Mouse (Mus musculus) MEL (cell line): ENCODE results near the gene Hook2. TPM values are rescaled to one million over a fixed set of nuclear protein-coding genes. Genes with fewer than 3 reads are reported as not detected.

Source experiments
- DNase-seq: peaks from one replicate; pipeline ENCODE4 v3.0.0; 2011; ENCODE audit warnings: low read depth, low spot score
- H3K27ac ChIP-seq: 2 replicates; pipeline ENCODE4 v1.5.1; 2012; ENCODE audit warnings: low read depth, mild to moderate bottlenecking, control low read depth, low read length, moderate library complexity; ENCODE audit not compliant: control insufficient read depth
- H3K27me3 ChIP-seq, 2 experiments: fragments of 150-350 bp in 1 of 2; sonication (generic) in 1 of 2; 2 replicates each; pipeline ENCODE4 v1.6.1; 2012; ENCODE audit warnings: low read length in 2 of 2, mild to moderate bottlenecking in 2 of 2, improper control_type of control experiment in 1 of 2, moderate library complexity in 1 of 2; ENCODE audit not compliant: insufficient read depth in 2 of 2, control insufficient read depth in 1 of 2
- H3K36me3 ChIP-seq, 2 experiments: 2 replicates each; pipeline ENCODE4 v1.6.1; 2012 to 2014; ENCODE audit warnings: low read length in 2 of 2, improper control_type of control experiment in 1 of 2, inconsistent platforms in 1 of 2, mild to moderate bottlenecking in 1 of 2; ENCODE audit not compliant: insufficient read depth in 2 of 2, control insufficient read depth in 1 of 2
- H3K4me1 ChIP-seq, 2 experiments: fragments of 150-350 bp in 1 of 2; sonication (generic) in 1 of 2; 2 replicates each; pipeline ENCODE4 v1.6.1; 2012; ENCODE audit warnings: low read length in 2 of 2, improper control_type of control experiment in 1 of 2, mild to moderate bottlenecking in 1 of 2; ENCODE audit not compliant: insufficient read depth in 2 of 2, control insufficient read depth in 1 of 2
- H3K4me3 ChIP-seq, 2 experiments: fragments of 150-350 bp in 1 of 2; sonication (generic) in 1 of 2; 2 replicates each; pipeline ENCODE4 v1.5.1; 2012; ENCODE audit warnings: low read depth in 2 of 2, low read length in 2 of 2, mild to moderate bottlenecking in 2 of 2, moderate library complexity in 2 of 2, control low read depth in 1 of 2, improper control_type of control experiment in 1 of 2; ENCODE audit not compliant: control insufficient read depth in 1 of 2, insufficient read depth in 1 of 2
- H3K79me2 ChIP-seq: 2 replicates; pipeline ENCODE4 v1.6.1; 2012; ENCODE audit warnings: mild to moderate bottlenecking, low read length, moderate library complexity; ENCODE audit not compliant: control insufficient read depth, poor library complexity, insufficient read depth
- H3K9ac ChIP-seq: 2 replicates; pipeline ENCODE4 v1.6.1; 2012; ENCODE audit warnings: low read depth, mild to moderate bottlenecking, control low read depth, low read length, moderate library complexity; ENCODE audit not compliant: control insufficient read depth, poor library complexity, severe bottlenecking
- H3K9me3 ChIP-seq: fragments of 150-350 bp; sonication (generic); replicated peaks from 2 replicates; pipeline ENCODE4 v1.6.1; 2012; ENCODE audit warnings: mild to moderate bottlenecking, low read length, improper control_type of control experiment, moderate library complexity; ENCODE audit not compliant: insufficient read depth
- BHLHE40 ChIP-seq: IDR thresholded peaks from 2 replicates; pipeline ENCODE4 v1.6.1; 2012; ENCODE audit warnings: low read depth, mild to moderate bottlenecking, inconsistent platforms, low read length, improper control_type of control experiment, borderline replicate concordance
- CHD1 ChIP-seq: IDR thresholded peaks from 2 replicates; pipeline ENCODE4 v1.6.1; 2012; ENCODE audit warnings: low read depth, mild to moderate bottlenecking, inconsistent platforms, low read length, improper control_type of control experiment
- CHD2 ChIP-seq: IDR thresholded peaks from 2 replicates; pipeline ENCODE4 v1.6.1; 2011; ENCODE audit warnings: low read length, improper control_type of control experiment
- CTCF ChIP-seq, 3 experiments: IDR thresholded peaks in 2 of 3; conservative IDR thresholded peaks in 1 of 3; 2 replicates each; pipeline ENCODE4 v1.5.1; 2011 to 2012; ENCODE audit warnings: low read length in 3 of 3, low read depth in 2 of 3, mild to moderate bottlenecking in 2 of 3, improper control_type of control experiment in 1 of 3, inconsistent platforms in 1 of 3, mixed read lengths in 1 of 3, moderate library complexity in 1 of 3; ENCODE audit not compliant: control insufficient read depth in 1 of 3, insufficient read depth in 1 of 3, poor library complexity in 1 of 3, severe bottlenecking in 1 of 3
- E2F4 ChIP-seq: IDR thresholded peaks from 2 replicates; pipeline ENCODE4 v1.6.1; 2011; ENCODE audit warnings: low read depth, low read length, improper control_type of control experiment, borderline replicate concordance
- GABPA ChIP-seq: IDR thresholded peaks from 2 replicates; pipeline ENCODE4 v1.6.1; 2012; ENCODE audit warnings: low read depth, mild to moderate bottlenecking, inconsistent platforms, low read length, improper control_type of control experiment, moderate library complexity
- HCFC1 ChIP-seq: IDR thresholded peaks from 2 replicates; pipeline ENCODE4 v1.6.1; 2012; ENCODE audit warnings: low read depth, mild to moderate bottlenecking, inconsistent platforms, low read length, improper control_type of control experiment, moderate library complexity
- JUND ChIP-seq: IDR thresholded peaks from 2 replicates; pipeline ENCODE4 v1.6.1; 2011; ENCODE audit warnings: low read depth, mild to moderate bottlenecking, improper control_type of control experiment, low read length
- KAT2A ChIP-seq: conservative IDR thresholded peaks from 2 replicates; pipeline ENCODE4 v1.6.1; 2012; ENCODE audit warnings: low read depth, low read length, improper control_type of control experiment, inconsistent platforms
- MAX ChIP-seq: IDR thresholded peaks from 2 replicates; pipeline ENCODE4 v1.6.1; 2011; ENCODE audit warnings: low read length, improper control_type of control experiment
- MAZ ChIP-seq: IDR thresholded peaks from 2 replicates; pipeline ENCODE4 v1.6.1; 2012; ENCODE audit warnings: low read depth, mild to moderate bottlenecking, inconsistent platforms, low read length, improper control_type of control experiment
- MEF2A ChIP-seq: IDR thresholded peaks from 2 replicates; pipeline ENCODE4 v1.6.1; 2014; ENCODE audit warnings: low read depth, mild to moderate bottlenecking, inconsistent platforms, low read length, improper control_type of control experiment; ENCODE audit not compliant: poor library complexity, insufficient replicate concordance, severe bottlenecking; ENCODE audit errors: extremely low read depth
- MXI1 ChIP-seq: IDR thresholded peaks from 2 replicates; pipeline ENCODE4 v1.6.1; 2011; ENCODE audit warnings: mild to moderate bottlenecking, low read depth, low read length, improper control_type of control experiment
- MYB ChIP-seq: IDR thresholded peaks from 2 replicates; pipeline ENCODE4 v1.6.1; 2011; ENCODE audit warnings: mild to moderate bottlenecking, low read depth, low read length, improper control_type of control experiment
- MYC ChIP-seq: IDR thresholded peaks from 2 replicates; pipeline ENCODE4 v1.6.1; 2011; ENCODE audit warnings: low read depth, mild to moderate bottlenecking, low read length, improper control_type of control experiment, moderate library complexity
- NELFE ChIP-seq: IDR thresholded peaks from 2 replicates; pipeline ENCODE4 v1.6.1; 2011; ENCODE audit warnings: low read depth, low read length, improper control_type of control experiment
- POLR2AphosphoS2 ChIP-seq: IDR thresholded peaks from 2 replicates; pipeline ENCODE4 v1.6.1; 2011; ENCODE audit warnings: low read length, improper control_type of control experiment
- POLR2AphosphoS5 ChIP-seq: IDR thresholded peaks from 2 replicates; pipeline ENCODE4 v1.6.1; 2012; ENCODE audit warnings: low read depth, borderline replicate concordance, mild to moderate bottlenecking, inconsistent platforms, low read length, moderate library complexity, mixed read lengths
- RAD21 ChIP-seq: IDR thresholded peaks from 2 replicates; pipeline ENCODE4 v1.6.1; 2011; ENCODE audit warnings: mild to moderate bottlenecking, low read depth, low read length, improper control_type of control experiment
- RCOR1 ChIP-seq: IDR thresholded peaks from 2 replicates; pipeline ENCODE4 v1.6.1; 2012; ENCODE audit warnings: low read depth, mild to moderate bottlenecking, inconsistent platforms, low read length, improper control_type of control experiment
- SMC3 ChIP-seq: IDR thresholded peaks from 2 replicates; pipeline ENCODE4 v1.6.1; 2011; ENCODE audit warnings: low read depth, low read length, improper control_type of control experiment
- TAL1 ChIP-seq: IDR thresholded peaks from 2 replicates; pipeline ENCODE4 v1.6.1; 2012; ENCODE audit warnings: mild to moderate bottlenecking, inconsistent platforms, low read length, moderate library complexity, mixed read lengths
- TBP ChIP-seq: IDR thresholded peaks from 2 replicates; pipeline ENCODE4 v1.8.0; 2011; ENCODE audit warnings: low read depth, low read length, improper control_type of control experiment
- TCF12 ChIP-seq: IDR thresholded peaks from 2 replicates; pipeline ENCODE4 v1.6.1; 2014; ENCODE audit warnings: low read depth, mild to moderate bottlenecking, inconsistent platforms, low read length, improper control_type of control experiment, moderate library complexity
- UBTF ChIP-seq: IDR thresholded peaks from 2 replicates; pipeline ENCODE4 v1.6.1; 2012; ENCODE audit warnings: low read depth, mild to moderate bottlenecking, inconsistent platforms, low read length, improper control_type of control experiment, moderate library complexity, borderline replicate concordance; ENCODE audit not compliant: insufficient read depth
- USF1 ChIP-seq: IDR thresholded peaks from 2 replicates; pipeline ENCODE4 v1.6.1; 2014; ENCODE audit warnings: low read depth, mild to moderate bottlenecking, inconsistent platforms, low read length, improper control_type of control experiment, moderate library complexity
- USF2 ChIP-seq, 2 experiments: IDR thresholded peaks; 2 replicates each; pipeline ENCODE4 v1.6.1; 2011 to 2012; ENCODE audit warnings: improper control_type of control experiment in 2 of 2, low read length in 2 of 2, borderline replicate concordance in 1 of 2, inconsistent platforms in 1 of 2, low read depth in 1 of 2, mild to moderate bottlenecking in 1 of 2; ENCODE audit not compliant: insufficient read depth in 1 of 2
- ZC3H11A ChIP-seq: IDR thresholded peaks from 2 replicates; pipeline ENCODE4 v1.6.1; 2012; ENCODE audit warnings: low read depth, mild to moderate bottlenecking, inconsistent platforms, low read length, improper control_type of control experiment
- ZKSCAN1 ChIP-seq: IDR thresholded peaks from 2 replicates; pipeline ENCODE4 v1.6.1; 2012; ENCODE audit warnings: low read depth, mild to moderate bottlenecking, inconsistent platforms, low read length, improper control_type of control experiment, moderate library complexity
- ZMIZ1 ChIP-seq: IDR thresholded peaks from 2 replicates; pipeline ENCODE4 v1.6.1; 2012; ENCODE audit warnings: low read depth, mild to moderate bottlenecking, inconsistent platforms, low read length, improper control_type of control experiment, moderate library complexity
- polyA plus RNA-seq, 2 experiments: library from polyadenylated mRNA; stranded (reverse) in 1 of 2; unstranded in 1 of 2; fragments of >175 nt in 1 of 2; fragments of >200 nt in 1 of 2; gene quantifications; 2 replicates each; pipeline versions ENCODE4 v1.2.1 to v1.2.4; 2012; ENCODE audit warnings: low replicate concordance in 2 of 2, low read depth in 1 of 2; ENCODE audit not compliant: insufficient read length in 2 of 2, insufficient read depth in 1 of 2, missing spikeins in 1 of 2
- total RNA-seq: library from RNA; depleted of rRNA; stranded (reverse); fragments of 300-350 nt; gene quantifications from 2 replicates; pipeline ENCODE4 v1.2.3, GENCODE M21; 2012

The Hook2 gene
- total and polyA plus RNA-seq, 3 experiments, result 10.5 to 17.5 TPM; not detected in 1

DNA sequence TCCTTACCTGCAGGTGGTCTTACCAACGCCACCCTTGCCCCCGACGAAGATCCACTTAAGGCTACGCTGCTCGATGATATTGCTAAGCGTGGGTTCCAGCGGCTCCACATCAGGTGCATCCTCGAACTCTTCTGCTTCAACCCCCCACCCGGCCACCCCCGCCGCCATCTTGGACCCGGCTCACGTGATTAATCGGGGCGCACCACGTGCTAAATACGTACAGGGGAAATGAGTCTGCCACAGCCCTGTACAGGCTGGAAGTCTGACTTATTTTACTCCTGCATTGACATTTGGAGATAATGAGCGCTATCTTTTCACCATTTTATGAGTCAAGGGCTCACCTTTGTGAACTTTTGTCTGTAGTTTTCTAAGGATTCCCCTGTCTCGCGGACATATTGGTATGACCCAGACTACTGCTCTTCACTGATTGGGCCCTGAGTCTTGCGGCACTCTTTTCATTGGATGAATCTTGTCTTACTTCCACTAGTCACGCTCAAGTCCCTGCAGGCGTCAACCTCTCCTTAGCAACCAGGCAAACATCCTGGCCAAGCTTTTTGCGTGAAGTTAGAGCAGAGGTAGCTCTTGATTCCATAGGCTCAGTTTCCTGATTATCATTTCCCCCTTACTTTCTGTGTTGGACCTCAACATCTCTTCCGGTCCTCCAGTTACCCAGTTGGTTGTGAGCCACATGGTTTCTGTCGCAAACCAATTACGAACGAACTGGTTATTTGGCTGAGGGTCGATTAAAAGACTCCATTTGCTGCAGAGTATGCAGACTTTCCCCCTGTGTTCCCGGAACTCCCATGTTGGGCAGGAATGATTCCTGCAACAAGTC is 34.9 kb downstream of the Hook2 start, which contains the start of gene Asna1 (continued):
- no peak for TF ChIP-seq SMC3
- no peak for TF ChIP-seq GABPA
- TF ChIP-seq JUND, result no peak
- TF ChIP-seq TAL1, result no peak
- TF ChIP-seq CHD2, result no peak; the same call in 1 of the 2 replicates

DNA sequence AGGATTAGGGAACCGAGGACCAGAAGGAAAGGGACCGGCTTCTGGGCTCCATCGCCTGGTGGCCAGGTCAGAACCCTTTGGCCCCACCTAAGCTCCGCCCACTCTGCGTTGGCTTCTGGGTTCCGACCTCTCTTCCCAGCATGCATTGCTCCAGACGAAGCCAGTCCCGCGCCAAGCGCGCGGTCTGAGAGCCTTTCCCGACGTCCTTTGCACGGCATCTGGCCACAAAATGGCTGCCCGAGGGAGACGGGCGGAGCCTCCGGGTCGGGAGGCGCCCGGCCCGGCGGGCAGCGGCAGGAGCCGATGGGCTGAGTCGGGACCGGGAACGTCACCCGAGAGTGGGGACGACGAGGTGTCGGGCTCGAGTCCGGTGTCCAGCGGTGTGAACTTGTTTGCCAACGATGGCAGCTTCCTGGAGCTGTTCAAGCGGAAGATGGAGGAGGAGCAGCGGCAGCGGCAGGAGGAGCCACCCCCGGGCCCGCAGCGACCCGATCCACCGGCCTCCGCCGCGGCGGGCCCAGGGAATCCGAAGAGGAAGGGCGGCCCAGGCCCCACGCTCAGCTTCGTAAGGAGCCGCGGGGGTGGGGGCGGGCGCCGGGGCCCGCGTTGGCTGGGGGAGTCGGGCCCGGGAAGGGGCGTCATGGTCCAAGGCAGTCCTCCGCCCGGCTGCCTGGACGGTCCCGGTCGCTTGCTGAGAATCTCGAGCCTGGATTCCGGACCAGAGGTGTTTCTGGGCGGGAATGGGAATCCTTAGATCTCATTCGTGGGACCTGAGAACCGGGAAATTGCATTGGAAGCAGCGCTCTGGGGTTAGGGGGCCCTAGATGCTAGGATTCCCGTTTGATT is 36.5 kb downstream of the Hook2 start, which contains the start of gene Trir:
Gene Trir, plus strand, starts transcription at position 154 of the 846 bp plus-strand sequence.
- H3K27ac ChIP-seq, result peak within 1 kb of the TSS; percentile 82
- DNase-seq, result peak; percentile 97
- no peaks in the 10 kb centered on the region for H3K9me3 ChIP-seq
- H3K9ac ChIP-seq, result peak within 1 kb of the TSS; percentile 93
- peaks cover 4 to 14% of the 10 kb centered on the region in 2 experiments; a peak in 3 of 4 replicates for H3K36me3 ChIP-seq
- H3K27me3 ChIP-seq, result no peaks in the 10 kb centered on the region
- H3K4me1 ChIP-seq, result peaks cover 9 to 14% of the 10 kb centered on the region in 2 experiments; a peak in 3 of 4 replicates
- peaks cover 50% of the 10 kb centered on the region for H3K79me2 ChIP-seq
- H3K4me3 ChIP-seq, result peak within 1 kb of the TSS; percentile 94 to 95
- TF ChIP-seq CHD2 (no peak), CTCF (IDR thresholded peaks at IDR 0.05 in 2 of 3, conservative IDR thresholded peaks at IDR 0.05 in 1 of 3; ENCODE audit: control insufficient read depth in 1 of 3, insufficient read depth in 1 of 3, low read depth in 2 of 3, low read length in 3 of 3, poor library complexity in 1 of 3, severe bottlenecking in 1 of 3) (no peak), TCF12 (peak; percentile 81), USF2 (IDR thresholded peaks at IDR 0.05; ENCODE audit: borderline replicate concordance in 1 of 2, insufficient read depth in 1 of 2, low read depth in 1 of 2, low read length in 2 of 2) (no peak), RAD21 (no peak), MAX (peak; percentile 19; the same call in 1 of the 2 replicates), SMC3 (0 out of 2 replicates have a peak, but pooled peaks have one; percentile 7), RCOR1 (0 out of 2 replicates have a peak, but pooled peaks have one; percentile 14), ZC3H11A (no peak), MYB (no peak), TAL1 (no peak), E2F4 (peak; percentile 96), GABPA (no peak), ZMIZ1 (peak; percentile 95), MEF2A (no peak), CHD1 (peak; percentile 33; the same call in 1 of the 2 replicates), JUND (no peak), KAT2A (peak; percentile 73), MXI1 (peak; percentile 72; the same call in 1 of the 2 replicates), BHLHE40 (no peak), ZKSCAN1 (no peak), MYC (peak; percentile 74; the same call in 1 of the 2 replicates), USF1 (peak; percentile 49), MAZ (no peak), POLR2AphosphoS5 (no peak), TBP (peak; percentile 90), HCFC1 (peak; percentile 90), UBTF (peak; percentile 92; the same call in 1 of the 2 replicates), POLR2AphosphoS2 (peak; percentile 95), NELFE (peak; percentile 98)
